Mouse (Mus musculus): ENCODE measurements around the gene Nsun6. TPM values are rescaled to one million over a fixed set of nuclear protein-coding genes. Genes with fewer than 3 reads are reported as not detected.

Gene Nsun6
- total RNA-seq, 2 experiments from 2014 or later, result 6.5 to 11.4 TPM

DNA sequence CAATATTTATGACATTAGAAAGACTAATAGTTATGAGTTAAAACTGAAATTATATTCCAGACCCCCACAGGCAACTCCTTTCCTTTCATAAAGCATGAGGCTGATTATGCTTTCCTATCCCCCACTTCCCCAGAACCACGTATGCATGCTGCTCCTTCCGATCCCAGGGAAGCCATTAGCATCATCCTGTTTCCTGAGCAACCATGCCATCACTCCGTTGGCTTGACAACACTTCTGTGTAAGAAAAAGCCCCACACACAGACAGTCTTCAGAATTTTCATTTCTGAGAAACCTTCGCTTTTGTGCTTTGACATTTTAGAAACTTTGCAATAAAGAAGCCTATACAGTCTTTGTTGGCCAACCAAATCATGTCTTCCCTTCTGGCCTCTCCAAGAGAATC lies 58.8 kb downstream of the Nsun6 start:
- no peak for ATAC-seq (ENCODE audit: poor library complexity, severe bottlenecking)

DNA sequence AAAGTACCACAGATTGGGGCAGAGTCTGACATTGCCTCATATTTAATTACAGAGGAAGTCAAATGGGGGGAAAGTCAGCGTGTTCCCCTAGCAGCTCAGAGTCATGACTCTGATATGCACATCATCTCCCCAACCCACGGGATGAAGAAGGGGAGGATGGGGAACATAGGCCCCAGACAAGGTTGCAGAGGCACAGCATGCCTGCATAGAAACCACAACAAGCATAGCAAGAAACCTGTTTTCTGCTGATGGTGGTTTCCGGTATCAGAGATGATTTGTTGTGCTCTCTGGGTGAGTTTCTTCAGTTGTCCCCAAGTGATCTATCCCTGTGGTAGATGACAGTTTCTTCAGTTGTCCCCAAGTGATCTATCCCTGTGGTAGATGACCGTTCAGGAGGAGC lies 62.3 kb downstream of the Nsun6 start:
- ATAC-seq (ENCODE audit: poor library complexity, severe bottlenecking), result no peak

DNA sequence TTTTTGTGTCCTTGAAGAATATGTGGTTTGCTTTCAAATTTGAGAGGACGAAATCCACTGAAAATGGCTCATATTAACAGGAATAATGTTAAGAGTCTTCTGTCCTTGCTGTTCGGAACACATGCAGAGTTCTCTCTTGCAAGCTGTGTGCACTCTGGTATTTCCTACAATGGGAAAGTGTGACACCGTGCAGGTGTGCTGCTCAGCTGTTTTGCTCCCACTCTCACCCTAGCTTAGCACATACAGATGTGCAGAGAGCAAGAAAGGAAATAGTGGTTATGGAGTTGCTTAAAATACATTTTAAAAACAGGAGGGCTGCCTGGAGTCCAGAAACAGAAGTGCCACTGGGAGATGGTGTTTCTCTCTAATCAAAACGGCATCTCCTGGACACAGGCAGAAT lies 65.5 kb downstream of the Nsun6 start:
- no peak for ATAC-seq (ENCODE audit: poor library complexity, severe bottlenecking)

DNA sequence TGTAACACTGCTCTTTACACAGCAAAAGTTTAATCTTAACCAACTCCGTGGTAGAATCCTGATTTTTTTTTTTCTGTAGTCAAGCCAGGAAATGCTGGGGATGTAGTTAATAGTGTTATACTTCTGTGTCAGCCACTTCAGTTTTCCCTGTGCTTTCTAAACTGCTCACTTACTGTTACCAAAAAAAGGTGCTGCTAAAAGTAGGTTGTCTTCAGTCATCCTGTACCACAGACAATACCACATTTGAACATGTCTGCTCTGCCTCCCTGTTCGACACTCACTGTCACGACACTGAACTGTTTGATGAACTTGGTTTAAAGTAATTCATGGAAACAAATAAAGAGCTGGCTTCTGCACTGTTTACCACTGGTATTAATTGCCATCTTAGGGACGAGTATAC lies 66.4 kb downstream of the Nsun6 start:
- ATAC-seq (ENCODE audit: poor library complexity, severe bottlenecking), result no peak

DNA sequence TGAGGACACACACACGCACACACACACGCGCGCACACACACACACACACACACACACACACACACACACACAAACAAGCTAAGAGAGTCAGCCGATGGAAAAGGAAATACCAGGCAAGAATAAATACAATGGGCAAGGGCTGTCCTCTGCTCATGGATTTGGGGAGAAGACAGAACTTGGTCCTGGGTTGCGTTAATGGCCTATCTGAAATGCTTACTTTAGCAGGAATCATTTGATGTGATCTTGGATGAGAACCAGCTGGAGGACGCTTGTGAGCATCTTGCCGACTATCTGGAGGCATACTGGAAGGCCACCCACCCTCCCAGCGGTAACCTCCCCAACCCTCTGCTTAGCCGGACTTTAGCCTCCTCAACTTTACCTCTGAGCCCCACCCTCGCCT lies 70.8 kb downstream of the Nsun6 start:
- ATAC-seq (ENCODE audit: poor library complexity, severe bottlenecking), result no peak

DNA sequence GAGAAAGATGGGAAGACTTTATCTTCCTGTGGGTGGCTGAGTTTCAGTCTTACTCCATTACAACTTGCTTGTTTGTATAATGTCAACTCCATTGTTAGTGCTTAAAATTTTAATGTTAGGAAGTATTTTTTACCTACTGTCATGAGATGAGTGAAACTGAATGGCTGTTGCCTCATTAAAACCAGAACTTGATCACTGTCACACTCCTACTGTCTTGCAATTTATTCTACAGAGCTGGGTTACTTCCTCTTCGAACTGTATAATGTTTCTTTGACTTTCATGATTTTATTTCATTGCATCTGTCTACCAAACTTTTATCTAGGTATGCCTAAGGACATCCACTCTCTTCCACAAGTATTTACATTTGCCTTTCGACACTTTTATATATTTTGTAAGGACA lies 93.4 kb downstream of the Nsun6 start:
- no peak for ATAC-seq (ENCODE audit: poor library complexity, severe bottlenecking)

DNA sequence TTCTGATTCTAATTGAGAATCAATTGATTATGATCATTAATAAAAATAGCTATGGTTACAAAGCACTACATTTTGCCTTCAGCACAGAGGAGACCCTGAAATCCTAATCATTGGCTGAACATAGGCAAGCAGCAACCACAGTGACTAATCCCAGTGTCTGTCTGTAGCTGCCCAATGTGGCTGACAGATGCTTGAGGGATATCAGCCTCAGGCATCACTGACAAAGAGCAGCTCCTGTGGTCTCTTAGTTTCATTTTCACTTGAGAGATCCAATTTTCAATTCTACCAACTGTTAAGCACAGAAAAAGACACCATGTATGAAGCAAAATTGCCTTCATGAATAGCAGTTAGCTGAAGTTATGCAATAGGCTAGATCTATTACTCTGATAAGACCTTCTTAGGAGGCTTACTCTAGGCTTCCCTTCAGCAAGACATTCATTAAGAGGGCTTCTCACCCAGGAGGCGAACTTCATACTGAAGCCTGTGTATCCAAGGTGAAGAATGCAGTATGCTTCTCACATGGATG lies 93.8 kb downstream of the Nsun6 start:
- 0 out of 2 replicates have a peak, but pooled peaks have one; percentile 12 for ATAC-seq (ENCODE audit: poor library complexity, severe bottlenecking)

DNA sequence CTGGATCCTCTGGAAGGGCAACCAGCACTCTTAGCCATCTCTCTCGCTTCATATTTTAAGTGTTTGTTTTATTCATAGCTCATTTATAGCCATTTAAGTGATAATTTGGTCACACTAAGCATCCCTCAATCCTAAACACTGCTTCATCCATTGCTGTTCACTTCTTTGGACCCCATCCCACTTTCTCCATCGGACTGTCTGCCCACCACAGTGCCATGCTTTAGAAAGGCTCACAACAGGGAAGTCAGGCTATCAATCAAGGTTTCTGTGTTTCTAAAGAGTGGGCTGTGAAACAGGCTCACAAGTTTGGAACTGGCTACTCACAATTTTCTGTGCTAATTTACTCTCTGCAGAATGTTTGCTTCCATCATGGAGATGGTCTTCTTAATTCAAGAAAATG lies 101.8 kb downstream of the Nsun6 start:
- no peak for ATAC-seq (ENCODE audit: poor library complexity, severe bottlenecking)

Other genes with a start within 250 kb of the Nsun6 start
- gene Arl5b, start 5.7 kb downstream of the Nsun6 start, total RNA-seq (2015), result 22.3 and 22.4 TPM in 2 replicates
- 7.6 and 8.8 TPM in 2 replicates for gene Arl5b, start 5.7 kb downstream of the Nsun6 start, total RNA-seq (2017)

All from megakaryocyte, adult 5-6 weeks (primary cell).